Mouse (Mus musculus) cerebellum, adult (tissue): Measurements from ENCODE around the gene Pcgf6.
A peak's percentile ranks its signal among the peaks of the same experiment; 100 is the strongest.

Experiments used
- ATAC-seq: cut with Nextera tagmentation; 2 replicates; pipeline ENCODE4 v1.9.2; 2017; ENCODE audit warnings: mild to moderate bottlenecking, moderate library complexity, mixed read lengths; ENCODE audit not compliant: insufficient number of reproducible peaks, low FRiP score, low TSS enrichment

The Pcgf6 gene

DNA sequence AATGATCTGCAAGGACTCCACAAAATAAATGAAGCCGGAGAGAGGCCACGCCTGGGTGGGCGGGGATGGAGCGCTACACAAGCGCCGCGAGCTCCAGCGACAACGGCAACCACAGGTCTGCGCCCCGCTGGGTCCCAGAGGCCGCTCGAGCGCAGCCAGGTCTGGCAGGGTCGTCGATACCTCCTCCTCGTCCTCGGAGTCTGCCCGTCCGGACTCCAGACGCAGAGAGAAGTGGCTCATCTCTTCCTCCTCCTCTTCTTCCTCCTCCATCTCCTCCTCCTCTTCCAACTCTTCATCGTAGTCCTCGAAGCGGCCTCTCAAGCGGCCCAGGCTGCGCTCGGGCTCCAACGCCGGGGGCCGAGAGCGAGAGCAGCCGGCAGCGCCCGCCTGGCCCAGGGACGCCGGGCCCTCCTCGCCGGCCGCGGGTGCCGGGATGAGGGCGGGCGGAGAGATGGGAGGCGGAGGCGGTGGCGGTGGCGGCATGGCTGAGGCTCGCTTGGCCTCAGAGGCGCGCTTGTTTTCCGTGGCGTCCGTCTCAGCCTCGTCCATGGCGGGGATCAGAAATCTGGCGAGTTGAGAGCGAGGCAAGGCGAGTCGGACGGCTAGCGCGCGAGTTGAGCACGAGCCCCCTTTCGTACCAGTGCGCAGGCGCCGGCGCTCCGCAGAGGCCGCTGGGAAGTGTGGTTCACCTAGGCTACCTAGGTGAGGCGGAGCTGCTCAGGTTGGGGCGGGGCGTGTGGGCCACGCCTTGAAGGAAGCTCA lies at the start of gene Pcgf6:
Gene Pcgf6 (minus strand): TSS at position 636 of the 762 bp plus-strand sequence.
- ATAC-seq = peak; percentile 97

DNA sequence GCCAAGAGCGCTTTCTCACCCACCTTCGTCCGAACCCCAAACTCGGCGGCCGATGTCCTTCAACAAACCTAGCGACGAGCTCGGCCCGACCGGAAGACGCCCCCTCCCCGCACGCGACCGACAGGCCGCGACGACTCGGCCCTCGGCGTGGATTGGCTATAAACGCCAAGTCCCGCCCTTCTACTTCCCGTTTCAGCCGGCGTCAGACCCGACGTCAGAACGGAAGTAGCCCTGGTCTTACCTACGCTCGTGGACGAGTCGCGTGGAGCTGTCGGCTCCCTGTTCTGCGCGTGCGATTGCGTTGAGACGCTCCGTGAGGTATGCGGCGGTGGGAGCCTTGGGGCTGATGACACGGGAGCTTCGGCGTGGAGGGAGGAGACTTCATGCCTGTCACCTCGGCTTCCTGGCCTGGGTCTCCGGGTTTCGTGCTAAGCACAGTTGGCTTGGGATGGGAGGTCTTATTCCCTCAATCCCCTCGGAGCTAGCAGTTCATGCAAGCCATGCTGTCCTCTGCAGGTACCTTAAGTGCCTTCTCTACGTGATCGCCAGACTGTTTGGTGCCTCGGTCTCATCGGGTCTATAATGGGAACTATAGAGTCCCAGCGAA lies 39.9 kb upstream of the Pcgf6 start, which contains the start of the genes Usmg5 and Pdcd11:
Gene Usmg5 (minus strand): TSS at position 98 of the 607 bp plus-strand sequence.
Gene Pdcd11 (plus strand): TSS at position 219 of the 607 bp plus-strand sequence.
- ATAC-seq = peak; percentile 98

DNA sequence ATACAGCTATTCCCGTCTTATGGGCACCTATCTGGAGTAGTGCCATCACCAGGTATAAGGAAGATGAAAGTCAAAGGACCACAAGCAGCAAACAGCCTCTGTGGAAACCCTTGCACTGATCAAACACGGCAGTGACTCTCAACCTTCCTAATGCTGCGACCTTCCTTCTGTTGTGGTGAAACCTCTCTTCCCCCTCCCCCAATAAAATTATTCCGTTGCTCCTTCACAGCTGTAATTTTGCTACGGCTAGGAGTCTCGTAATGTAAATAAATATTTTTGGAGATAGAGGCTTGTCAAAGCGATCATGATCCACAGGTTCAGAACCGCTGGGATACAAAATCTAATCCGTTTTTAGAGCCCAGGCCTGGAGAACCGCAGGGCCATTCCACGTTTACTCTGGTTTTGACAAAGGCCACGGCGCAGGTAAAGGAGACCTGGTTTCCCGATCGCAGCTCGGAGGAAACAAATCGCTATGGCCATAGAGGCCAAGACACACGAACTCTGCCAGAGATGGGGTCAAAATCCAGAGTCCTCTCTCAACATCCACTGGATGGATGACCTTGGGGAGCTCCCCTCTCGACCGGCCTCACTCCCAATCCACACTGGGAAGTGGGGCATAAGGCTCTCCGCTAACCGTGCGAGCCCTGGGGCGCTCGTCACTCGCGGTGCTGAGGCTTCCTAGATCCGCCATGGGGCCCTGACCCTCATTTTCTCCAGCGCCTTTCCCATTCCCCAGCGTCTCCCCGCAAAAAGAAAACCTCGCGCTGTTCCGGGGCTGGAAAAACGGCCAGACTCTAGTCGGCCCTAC lies 39.2 kb upstream of the Pcgf6 start:
- ATAC-seq = 0 out of 2 replicates have a peak, but pooled peaks have one; percentile 15

DNA sequence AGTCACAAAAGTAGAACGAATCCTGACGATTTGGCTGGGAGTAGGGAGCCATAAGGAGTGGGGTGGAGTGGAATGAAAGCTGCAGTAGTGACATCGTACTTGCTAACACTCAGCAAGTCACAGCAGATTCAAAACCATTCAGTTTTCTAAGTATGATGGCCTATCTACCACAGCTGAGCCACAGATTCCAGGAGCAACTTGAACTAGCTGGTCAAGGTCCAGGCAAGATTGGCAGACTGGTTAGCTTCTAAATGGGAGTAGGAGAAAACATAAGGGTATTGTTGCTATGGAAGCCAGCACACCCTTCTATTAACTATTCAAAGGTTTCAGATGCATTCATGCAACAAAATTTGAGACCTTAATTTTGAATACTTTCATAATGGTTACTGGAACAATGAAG lies 37.5 kb upstream of the Pcgf6 start:
- no peak for ATAC-seq

DNA sequence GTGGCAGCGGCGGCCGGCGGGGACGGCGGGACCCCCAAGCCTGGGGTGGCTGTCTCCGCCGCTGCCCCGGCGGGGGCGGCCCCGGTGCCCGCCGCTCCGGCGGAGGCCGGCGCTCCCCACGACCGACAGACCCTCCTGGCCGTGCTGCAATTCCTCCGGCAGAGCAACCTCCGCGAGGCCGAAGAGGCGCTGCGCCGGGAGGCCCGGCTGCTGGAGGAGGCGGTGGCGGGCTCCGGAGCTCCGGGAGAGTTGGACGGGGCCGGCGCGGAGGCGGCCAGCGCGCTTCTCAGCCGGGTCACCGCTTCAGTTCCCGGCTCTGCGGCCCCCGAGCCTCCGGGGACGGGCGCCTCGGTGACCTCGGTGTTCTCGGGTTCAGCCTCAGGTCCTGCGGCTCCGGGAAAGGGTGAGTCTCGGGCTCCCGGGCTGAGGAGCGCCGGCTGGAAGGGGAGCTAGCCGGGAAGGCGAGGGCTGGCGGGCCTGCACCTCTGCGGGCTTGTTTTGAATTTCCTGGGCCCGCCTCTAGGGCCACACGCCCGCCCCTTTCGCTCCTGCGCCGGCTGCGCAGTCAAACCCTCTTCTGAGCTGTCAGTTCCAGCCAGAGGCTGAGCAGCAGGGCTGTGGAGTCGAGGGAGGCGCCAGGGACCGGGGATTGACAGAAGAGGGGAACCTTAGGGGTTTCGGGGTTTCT lies 17.4 kb upstream of the Pcgf6 start:
- ATAC-seq = peak; percentile 89

DNA sequence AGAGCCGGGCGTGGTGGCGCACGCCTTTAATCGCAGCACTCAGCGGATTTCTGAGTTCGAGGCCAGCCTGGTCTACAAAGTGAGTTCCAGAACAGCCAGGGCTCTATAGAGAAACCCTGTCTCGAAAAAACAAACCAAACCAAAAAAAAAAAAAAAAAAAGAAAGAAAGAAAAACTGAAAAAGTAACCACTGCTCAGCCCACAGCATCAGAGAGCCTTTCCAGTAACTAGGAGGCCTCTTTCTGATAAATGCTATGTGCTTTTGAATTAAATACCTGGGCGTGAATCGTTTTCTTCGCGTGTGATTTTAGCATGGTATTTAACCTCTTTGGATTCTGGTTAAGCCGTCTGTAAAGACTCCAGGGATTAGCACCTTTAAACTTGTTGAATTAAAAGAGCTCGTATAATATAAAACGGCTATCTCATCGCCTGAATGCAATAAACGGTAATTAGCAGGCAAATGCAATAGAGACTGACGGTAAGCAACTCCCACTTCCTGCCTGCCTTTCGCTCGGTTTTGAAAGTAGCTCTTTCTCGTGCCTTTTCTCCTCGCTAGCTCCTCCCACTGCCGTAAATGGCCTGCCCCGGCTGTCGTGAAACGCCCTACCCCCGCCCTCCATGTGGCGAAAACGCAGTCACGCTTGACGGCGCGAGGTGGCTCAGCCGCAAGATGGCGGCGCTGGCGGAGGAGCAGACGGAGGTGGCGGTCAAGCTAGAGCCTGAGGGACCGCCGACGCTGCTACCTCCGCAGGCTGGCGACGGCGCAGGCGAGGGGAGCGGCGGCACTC lies 16.6 kb upstream of the Pcgf6 start, which contains the start of gene Taf5:
Gene Taf5 (plus strand): TSS at position 651 of the 787 bp plus-strand sequence.
- ATAC-seq = peak; percentile 84; the same call in 1 of the 2 replicates

DNA sequence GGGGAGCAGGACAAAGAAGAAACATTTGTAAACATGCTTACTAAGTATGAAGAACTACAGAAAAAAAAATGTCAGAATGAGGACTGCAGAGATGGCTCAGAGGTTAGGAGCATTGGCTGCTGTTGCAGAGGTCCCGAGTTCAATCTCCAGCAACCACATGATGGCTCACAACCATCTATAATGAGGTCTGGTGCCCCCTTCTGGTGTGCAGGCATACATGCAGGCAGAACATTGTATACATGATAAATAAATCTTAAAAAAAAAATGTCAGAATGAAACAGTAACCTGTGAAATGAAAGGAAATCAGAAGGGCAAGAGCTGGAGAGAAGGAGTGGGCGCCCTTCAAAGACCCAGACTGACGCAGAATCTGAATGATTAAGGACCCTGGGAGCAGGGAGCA lies 15.2 kb upstream of the Pcgf6 start:
- ATAC-seq = no peak

DNA sequence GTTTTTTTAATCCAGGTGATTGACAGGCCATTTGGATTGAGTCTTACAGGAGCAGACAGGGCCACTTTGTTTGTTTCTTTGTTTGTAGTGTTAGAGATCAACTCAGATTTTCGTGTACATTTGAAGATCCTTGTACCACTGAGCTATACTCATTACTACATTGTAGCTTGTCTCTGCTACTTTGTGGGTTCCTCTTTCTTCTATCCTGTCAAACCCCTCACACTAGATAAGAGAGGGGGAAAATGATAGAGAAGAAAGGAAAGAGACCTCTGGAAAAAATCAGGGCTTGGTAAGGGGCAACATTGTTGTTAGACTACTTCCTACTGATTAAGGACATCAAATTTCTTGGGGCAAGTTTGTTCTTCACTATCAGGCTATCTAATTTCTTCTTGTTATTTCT lies 7.0 kb upstream of the Pcgf6 start:
- ATAC-seq = no peak

DNA sequence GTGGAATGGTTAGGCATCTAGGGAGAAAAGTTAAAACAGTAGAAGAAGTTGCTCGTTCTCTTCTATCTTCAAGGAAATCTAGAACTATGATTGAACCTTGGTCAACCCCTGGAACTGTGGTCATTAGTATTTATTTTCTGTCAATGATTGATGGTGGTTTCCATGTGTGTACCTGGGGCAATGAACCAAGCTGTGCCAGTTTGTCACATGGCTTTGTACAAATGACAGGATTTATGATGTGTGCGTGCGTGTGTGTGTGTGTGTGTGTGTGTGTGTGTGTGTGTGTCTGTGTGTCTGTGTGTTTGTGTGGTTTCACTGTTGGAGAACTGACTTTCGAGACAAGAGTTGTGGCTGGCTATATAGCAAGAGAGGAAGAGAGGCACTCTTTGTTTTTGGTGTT lies 2.8 kb upstream of the Pcgf6 start:
- no peak for ATAC-seq

DNA sequence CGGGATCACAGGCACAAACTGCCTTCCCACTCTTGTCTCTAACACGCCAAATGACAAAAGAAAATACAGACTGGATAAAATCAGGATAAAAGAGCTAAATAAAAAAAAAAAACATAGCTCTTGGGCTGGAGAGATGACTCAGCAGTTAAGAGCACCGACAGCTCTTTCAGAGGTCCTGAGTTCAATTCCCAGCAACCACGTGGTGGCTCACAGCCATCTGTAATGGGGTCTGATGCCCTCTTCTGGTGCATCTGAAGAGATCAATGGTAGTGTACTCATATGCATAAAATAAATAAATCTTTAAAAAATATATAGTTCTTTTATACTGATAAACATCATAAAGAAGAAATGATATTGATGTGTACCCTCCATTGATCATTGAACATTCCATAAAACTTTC lies 2.2 kb upstream of the Pcgf6 start:
- ATAC-seq = no peak

DNA sequence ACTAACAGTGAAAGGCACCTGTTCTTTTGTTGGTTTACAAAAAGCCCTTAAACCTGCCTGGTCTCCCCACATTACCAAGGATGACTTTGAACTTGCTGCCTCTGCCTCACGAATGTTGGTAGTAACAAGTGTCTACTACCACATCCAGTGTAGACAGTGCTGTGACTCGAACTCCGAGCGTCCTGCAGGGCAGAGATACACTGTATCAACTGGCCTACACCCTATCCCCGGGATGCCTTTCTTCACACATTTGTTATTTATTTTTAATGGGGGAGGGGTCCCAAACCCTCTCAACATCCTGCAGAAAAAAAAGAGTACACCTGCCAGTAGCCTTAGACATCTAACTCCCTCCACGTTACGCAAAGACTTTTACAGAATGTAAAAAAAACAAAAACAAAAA lies 866 bp downstream of the Pcgf6 start:
- ATAC-seq = no peak

DNA sequence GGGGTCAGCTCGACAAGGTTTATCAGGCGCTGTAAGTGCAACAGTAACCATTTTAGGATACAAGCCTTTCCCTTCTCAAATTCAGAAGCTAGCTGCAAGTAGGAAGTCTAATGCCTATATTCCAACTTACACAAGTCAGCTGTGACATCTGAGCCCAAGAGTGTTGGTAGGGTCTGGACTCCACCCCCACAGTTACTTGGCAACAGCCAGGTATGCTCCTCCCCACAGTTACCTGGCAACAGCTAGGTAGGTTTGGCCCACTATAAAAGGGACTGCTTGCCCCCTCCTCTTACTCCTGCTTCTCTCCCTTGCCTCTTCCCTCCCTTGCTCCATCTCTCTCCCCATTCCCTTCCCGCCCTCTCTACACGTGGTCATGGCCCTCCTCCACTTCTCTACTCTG lies 1.6 kb downstream of the Pcgf6 start:
- ATAC-seq = no peak

DNA sequence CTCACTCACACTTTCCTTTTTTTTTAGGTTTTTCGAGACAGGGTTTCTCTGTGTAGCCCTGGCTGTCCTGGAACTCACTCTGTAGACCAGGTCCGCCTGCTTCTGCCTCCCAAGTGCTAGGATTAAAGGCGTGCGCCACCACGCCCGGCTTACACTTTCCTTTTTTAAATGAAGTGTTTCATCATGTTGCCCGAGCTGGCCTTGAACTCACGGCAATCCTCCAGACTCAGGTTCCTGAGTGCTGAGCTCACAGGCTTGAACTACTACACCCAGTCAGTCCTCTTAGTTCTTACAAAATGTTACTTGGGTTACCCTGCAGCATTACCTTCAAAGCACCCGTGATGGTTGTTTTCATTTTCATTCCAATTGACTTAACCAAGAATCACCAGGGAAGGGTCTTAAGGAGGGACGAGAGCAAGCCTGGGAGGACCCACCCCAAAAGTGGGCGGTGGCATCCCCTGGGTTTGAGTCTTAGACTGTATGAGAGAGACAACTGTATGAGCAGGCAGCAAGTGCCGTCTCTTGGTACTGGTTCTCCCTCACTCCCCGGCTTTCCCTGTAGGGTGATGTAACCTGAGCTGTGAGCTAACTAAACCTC lies 3.4 kb downstream of the Pcgf6 start:
- no peak for ATAC-seq

DNA sequence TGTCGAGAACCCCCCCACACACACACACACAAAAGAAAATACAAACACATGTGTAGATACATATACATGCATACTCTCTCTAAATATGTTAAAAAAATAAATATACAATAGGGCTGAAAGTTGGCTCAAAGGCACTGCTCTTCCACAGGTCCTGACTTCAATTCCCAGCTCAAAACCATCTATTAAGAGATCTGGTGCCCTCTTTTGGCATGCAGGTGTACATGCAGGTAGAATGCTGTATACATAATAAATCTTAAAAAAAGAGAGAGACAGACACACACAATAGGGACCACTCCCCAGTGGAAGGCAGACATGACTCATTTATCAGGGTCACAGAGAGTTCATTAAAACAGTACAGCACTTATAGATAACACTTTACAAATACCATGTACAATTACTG lies 4.4 kb downstream of the Pcgf6 start:
- ATAC-seq = no peak

DNA sequence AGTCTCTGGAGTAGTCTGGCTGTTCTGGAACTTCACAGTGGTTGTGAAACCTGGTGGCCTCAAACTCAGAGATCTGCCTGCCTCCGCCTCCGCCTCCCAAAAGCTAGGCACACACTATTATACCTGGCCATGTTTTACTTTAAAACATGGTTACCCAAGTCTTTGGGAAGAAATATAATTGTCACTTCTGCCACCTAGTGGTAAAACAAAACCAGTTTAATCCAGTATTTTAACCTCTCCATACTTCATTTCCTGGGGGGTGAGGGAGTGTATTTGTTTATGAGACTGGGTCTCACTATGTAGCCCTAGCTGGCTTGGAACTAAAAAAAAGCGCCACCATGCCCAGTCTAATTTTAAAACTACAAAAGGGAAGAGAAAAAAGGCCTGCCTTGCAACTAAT lies 7.1 kb downstream of the Pcgf6 start:
- no peak; the same call in 1 of the 2 replicates for ATAC-seq

DNA sequence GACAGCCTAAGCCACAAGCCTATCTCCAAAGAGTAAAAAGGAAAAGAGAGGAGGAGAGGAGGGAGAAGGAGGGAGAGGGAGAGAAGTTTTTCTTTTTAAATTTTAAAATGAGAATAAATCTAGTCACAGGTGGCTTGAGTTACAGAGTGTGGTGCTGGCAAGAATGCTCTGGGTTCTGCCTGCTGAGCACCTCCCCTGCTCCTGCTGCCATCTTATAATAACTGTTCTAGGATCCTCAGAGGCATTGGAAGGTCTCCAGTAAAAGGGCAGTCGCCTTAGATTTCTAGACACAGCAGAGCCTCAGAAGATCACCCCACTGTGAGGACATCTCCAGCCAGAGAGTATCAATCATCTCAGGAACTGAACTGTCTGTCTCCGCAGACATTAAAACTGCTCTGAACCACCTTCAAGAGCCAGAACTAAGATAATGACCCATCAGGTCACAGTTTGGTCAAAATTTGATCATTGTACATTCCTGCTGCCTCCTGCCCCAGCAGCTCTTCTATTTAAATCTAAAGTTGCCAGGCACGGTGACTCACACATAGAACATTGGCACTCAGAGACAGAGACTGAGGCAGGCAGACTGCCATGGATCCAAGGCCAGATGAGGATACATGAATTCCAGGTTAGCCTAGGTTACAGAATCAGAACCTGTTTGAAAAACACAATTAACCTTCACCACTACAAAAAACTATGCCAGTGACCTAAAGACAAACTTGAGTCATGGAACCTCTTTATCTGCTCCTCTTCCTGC lies 9.8 kb downstream of the Pcgf6 start:
- no peak for ATAC-seq

DNA sequence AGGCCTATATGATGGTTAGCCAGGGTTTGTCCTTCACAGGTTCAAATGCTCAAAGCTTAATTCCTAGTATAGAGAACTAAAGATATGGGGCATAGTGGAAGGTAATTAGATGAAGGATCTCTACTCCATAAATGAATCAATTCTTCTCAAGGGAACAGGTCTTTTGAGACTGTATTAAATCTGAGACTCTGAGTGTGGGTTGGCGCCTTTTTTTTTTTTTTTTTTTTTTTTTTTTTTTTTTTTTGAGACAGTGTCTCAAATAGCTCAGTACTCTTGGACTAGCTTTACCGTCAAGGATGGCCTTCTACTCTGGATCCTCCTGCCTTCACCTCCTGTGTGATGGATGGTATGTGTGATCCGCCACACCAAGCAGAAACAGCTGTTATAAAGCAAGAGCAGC lies 14.1 kb downstream of the Pcgf6 start:
- ATAC-seq = no peak

DNA sequence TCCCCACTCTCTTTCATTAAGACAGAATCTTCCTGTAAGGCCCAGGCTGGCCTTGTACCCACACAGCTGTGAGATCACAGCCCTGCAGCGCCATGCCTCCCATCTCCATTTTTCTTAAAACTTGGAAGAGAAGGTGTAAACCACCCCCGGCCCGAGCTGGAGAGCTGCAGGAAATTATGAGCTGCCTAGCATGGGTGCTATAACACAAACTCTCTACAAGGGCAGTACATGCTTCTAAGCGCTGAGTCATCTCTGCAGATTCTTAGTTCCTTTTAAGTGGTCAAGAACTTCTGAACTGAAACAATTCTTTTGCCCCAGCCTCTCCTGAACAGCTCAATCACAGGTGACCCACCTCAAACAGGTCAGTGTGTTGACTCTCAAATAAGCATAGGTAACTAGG lies 15.8 kb downstream of the Pcgf6 start:
- no peak for ATAC-seq

DNA sequence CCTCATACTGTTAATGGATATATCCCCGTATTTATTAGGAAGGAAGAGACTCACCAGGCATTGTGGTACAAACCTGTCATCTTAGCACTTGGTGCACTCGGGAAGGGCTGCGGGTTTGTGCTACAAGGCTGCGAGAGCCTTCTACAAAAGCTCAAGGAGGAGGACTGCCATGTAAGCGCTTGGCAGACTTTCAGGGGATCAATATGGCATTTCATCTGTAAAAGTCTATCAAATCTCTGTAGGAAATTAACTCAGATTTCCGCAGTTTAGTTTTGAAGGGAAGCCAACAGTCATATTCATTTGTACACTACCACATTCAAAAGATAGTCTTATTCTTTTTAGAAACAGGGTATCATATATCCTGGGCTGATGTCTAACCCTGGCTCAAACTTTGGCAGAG lies 18.9 kb downstream of the Pcgf6 start:
- no peak for ATAC-seq
